Mouse (Mus musculus) bone marrow, adult 2 months (tissue): ENCODE data around the gene Med13l.

Experiments used
- CTCF ChIP-seq: fragments of 200-500 bp; IDR thresholded peaks from 2 replicates; pipeline ENCODE4 v1.5.1; 2011; ENCODE audit warnings: low read length, control low read depth; ENCODE audit not compliant: control insufficient read depth, insufficient read depth
- POLR2A ChIP-seq: fragments of 200-500 bp; IDR thresholded peaks from 2 replicates; pipeline ENCODE4 v1.6.1; 2011; ENCODE audit warnings: low read depth, mild to moderate bottlenecking, control low read depth, low read length, borderline replicate concordance; ENCODE audit not compliant: control insufficient read depth

DNA sequence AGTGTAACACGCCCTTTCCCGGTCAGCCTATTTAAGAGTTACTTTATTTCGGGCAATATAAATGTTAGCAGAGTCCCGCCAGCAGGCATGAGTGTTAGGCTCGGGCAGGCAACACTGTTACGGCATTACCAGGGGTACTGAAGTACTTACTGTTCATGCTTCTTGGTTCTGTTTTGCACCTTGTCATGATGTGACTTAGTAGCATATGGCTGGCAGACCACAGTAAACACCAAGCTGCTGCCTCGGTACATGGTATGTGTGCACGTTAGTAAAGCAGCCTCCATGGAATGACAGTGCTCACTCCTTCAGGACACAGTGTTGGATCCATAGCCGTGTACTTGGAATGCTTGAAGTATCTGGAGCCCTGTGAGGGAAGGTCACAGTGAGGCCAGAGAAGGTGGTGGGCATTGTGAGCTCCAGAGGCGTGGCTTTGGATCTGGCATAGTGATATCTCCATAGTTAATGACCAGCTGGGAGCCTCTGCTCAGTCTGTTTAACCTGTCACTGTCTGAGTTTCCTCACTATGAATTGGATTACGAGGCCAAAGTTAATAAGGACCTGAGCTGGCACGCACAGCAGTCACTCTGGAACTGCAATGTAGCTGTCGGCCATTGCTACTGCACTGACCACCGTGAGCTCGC lies 36.1 kb downstream of the Med13l start:
- no peak for TF ChIP-seq POLR2A
- no peak for TF ChIP-seq CTCF
